Mouse (Mus musculus) MEL (cell line): ENCODE measurements around the gene Fyco1. TPM values are rescaled to one million over a fixed set of nuclear protein-coding genes. Genes with fewer than 3 reads are reported as not detected.

Experiments
- DNase-seq: peaks from one replicate; pipeline ENCODE4 v3.0.0; 2011; ENCODE audit warnings: low read depth, low spot score
- H3K27ac ChIP-seq: 2 replicates; pipeline ENCODE4 v1.5.1; 2012; ENCODE audit warnings: low read depth, mild to moderate bottlenecking, control low read depth, low read length, moderate library complexity; ENCODE audit not compliant: control insufficient read depth
- H3K27me3 ChIP-seq, 2 experiments: fragments of 150-350 bp in 1 of 2; sonication (generic) in 1 of 2; 2 replicates each; pipeline ENCODE4 v1.6.1; 2012; ENCODE audit warnings: low read length in 2 of 2, mild to moderate bottlenecking in 2 of 2, improper control_type of control experiment in 1 of 2, moderate library complexity in 1 of 2; ENCODE audit not compliant: insufficient read depth in 2 of 2, control insufficient read depth in 1 of 2
- H3K36me3 ChIP-seq, 2 experiments: 2 replicates each; pipeline ENCODE4 v1.6.1; 2012 to 2014; ENCODE audit warnings: low read length in 2 of 2, improper control_type of control experiment in 1 of 2, inconsistent platforms in 1 of 2, mild to moderate bottlenecking in 1 of 2; ENCODE audit not compliant: insufficient read depth in 2 of 2, control insufficient read depth in 1 of 2
- H3K4me1 ChIP-seq, 2 experiments: fragments of 150-350 bp in 1 of 2; sonication (generic) in 1 of 2; 2 replicates each; pipeline ENCODE4 v1.6.1; 2012; ENCODE audit warnings: low read length in 2 of 2, improper control_type of control experiment in 1 of 2, mild to moderate bottlenecking in 1 of 2; ENCODE audit not compliant: insufficient read depth in 2 of 2, control insufficient read depth in 1 of 2
- H3K4me3 ChIP-seq, 2 experiments: fragments of 150-350 bp in 1 of 2; sonication (generic) in 1 of 2; 2 replicates each; pipeline ENCODE4 v1.5.1; 2012; ENCODE audit warnings: low read depth in 2 of 2, low read length in 2 of 2, mild to moderate bottlenecking in 2 of 2, moderate library complexity in 2 of 2, control low read depth in 1 of 2, improper control_type of control experiment in 1 of 2; ENCODE audit not compliant: control insufficient read depth in 1 of 2, insufficient read depth in 1 of 2
- H3K79me2 ChIP-seq: 2 replicates; pipeline ENCODE4 v1.6.1; 2012; ENCODE audit warnings: mild to moderate bottlenecking, low read length, moderate library complexity; ENCODE audit not compliant: control insufficient read depth, poor library complexity, insufficient read depth
- H3K9ac ChIP-seq: 2 replicates; pipeline ENCODE4 v1.6.1; 2012; ENCODE audit warnings: low read depth, mild to moderate bottlenecking, control low read depth, low read length, moderate library complexity; ENCODE audit not compliant: control insufficient read depth, poor library complexity, severe bottlenecking
- H3K9me3 ChIP-seq: fragments of 150-350 bp; sonication (generic); replicated peaks from 2 replicates; pipeline ENCODE4 v1.6.1; 2012; ENCODE audit warnings: mild to moderate bottlenecking, low read length, improper control_type of control experiment, moderate library complexity; ENCODE audit not compliant: insufficient read depth
- CHD1 ChIP-seq: IDR thresholded peaks from 2 replicates; pipeline ENCODE4 v1.6.1; 2012; ENCODE audit warnings: low read depth, mild to moderate bottlenecking, inconsistent platforms, low read length, improper control_type of control experiment
- E2F4 ChIP-seq: IDR thresholded peaks from 2 replicates; pipeline ENCODE4 v1.6.1; 2011; ENCODE audit warnings: low read depth, low read length, improper control_type of control experiment, borderline replicate concordance
- EP300 ChIP-seq, 2 experiments: IDR thresholded peaks; 2 replicates each; pipeline ENCODE4 v1.6.1; 2011; ENCODE audit warnings: improper control_type of control experiment in 2 of 2, low read length in 2 of 2, low read depth in 1 of 2, mild to moderate bottlenecking in 1 of 2
- ETS1 ChIP-seq: IDR thresholded peaks from 2 replicates; pipeline ENCODE4 v1.6.1; 2012; ENCODE audit warnings: low read depth, mild to moderate bottlenecking, inconsistent platforms, low read length, improper control_type of control experiment, moderate library complexity
- GABPA ChIP-seq: IDR thresholded peaks from 2 replicates; pipeline ENCODE4 v1.6.1; 2012; ENCODE audit warnings: low read depth, mild to moderate bottlenecking, inconsistent platforms, low read length, improper control_type of control experiment, moderate library complexity
- MAZ ChIP-seq: IDR thresholded peaks from 2 replicates; pipeline ENCODE4 v1.6.1; 2012; ENCODE audit warnings: low read depth, mild to moderate bottlenecking, inconsistent platforms, low read length, improper control_type of control experiment
- POLR2A ChIP-seq, 2 experiments: IDR thresholded peaks; 2 replicates each; pipeline ENCODE4 v1.6.1; 2011 to 2012; ENCODE audit warnings: low read length in 2 of 2, mild to moderate bottlenecking in 2 of 2, control low read depth in 1 of 2, improper control_type of control experiment in 1 of 2, low read depth in 1 of 2, moderate library complexity in 1 of 2; ENCODE audit not compliant: control insufficient read depth in 1 of 2, insufficient read depth in 1 of 2, poor library complexity in 1 of 2
- RAD21 ChIP-seq: IDR thresholded peaks from 2 replicates; pipeline ENCODE4 v1.6.1; 2011; ENCODE audit warnings: mild to moderate bottlenecking, low read depth, low read length, improper control_type of control experiment
- SMC3 ChIP-seq: IDR thresholded peaks from 2 replicates; pipeline ENCODE4 v1.6.1; 2011; ENCODE audit warnings: low read depth, low read length, improper control_type of control experiment
- TBP ChIP-seq: IDR thresholded peaks from 2 replicates; pipeline ENCODE4 v1.8.0; 2011; ENCODE audit warnings: low read depth, low read length, improper control_type of control experiment
- TCF12 ChIP-seq: IDR thresholded peaks from 2 replicates; pipeline ENCODE4 v1.6.1; 2014; ENCODE audit warnings: low read depth, mild to moderate bottlenecking, inconsistent platforms, low read length, improper control_type of control experiment, moderate library complexity
- UBTF ChIP-seq: IDR thresholded peaks from 2 replicates; pipeline ENCODE4 v1.6.1; 2012; ENCODE audit warnings: low read depth, mild to moderate bottlenecking, inconsistent platforms, low read length, improper control_type of control experiment, moderate library complexity, borderline replicate concordance; ENCODE audit not compliant: insufficient read depth
- ZC3H11A ChIP-seq: IDR thresholded peaks from 2 replicates; pipeline ENCODE4 v1.6.1; 2012; ENCODE audit warnings: low read depth, mild to moderate bottlenecking, inconsistent platforms, low read length, improper control_type of control experiment
- polyA plus RNA-seq, 2 experiments: library from polyadenylated mRNA; stranded (reverse) in 1 of 2; unstranded in 1 of 2; fragments of >175 nt in 1 of 2; fragments of >200 nt in 1 of 2; gene quantifications; 2 replicates each; pipeline versions ENCODE4 v1.2.1 to v1.2.4; 2012; ENCODE audit warnings: low replicate concordance in 2 of 2, low read depth in 1 of 2; ENCODE audit not compliant: insufficient read length in 2 of 2, insufficient read depth in 1 of 2, missing spikeins in 1 of 2
- total RNA-seq: library from RNA; depleted of rRNA; stranded (reverse); fragments of 300-350 nt; gene quantifications from 2 replicates; pipeline ENCODE4 v1.2.3, GENCODE M21; 2012

The Fyco1 gene
- total and polyA plus RNA-seq, 3 experiments: 1.2 to 2.7 TPM; not detected in 1

GRCm38 (mm10) chr9:123806267-123806666, 45.4 kb downstream of the Fyco1 start, which contains the start of gene Cxcr6:
Gene Cxcr6, plus strand, starts transcription at chr9:123806475.
- Histone ChIP-seq H3K79me2 (no peaks in the 10 kb centered on the region), H3K4me3 (no peak within 1 kb of the TSS), H3K9me3 (no peaks in the 10 kb centered on the region), H3K9ac (no peak within 1 kb of the TSS), H3K27ac (no peak within 1 kb of the TSS), H3K4me1 (peaks cover 0 to 2% of the 10 kb centered on the region in 2 experiments; a peak in 2 of 4 replicates), H3K27me3 (no peaks in the 10 kb centered on the region), H3K36me3 (peaks cover 2 to 3% of the 10 kb centered on the region in 2 experiments; a peak in 3 of 4 replicates)
- DNase-seq: no peak
- TF ChIP-seq CHD1: no peak
- no peak for TF ChIP-seq SMC3
- no peak for TF ChIP-seq RAD21
- TF ChIP-seq MAZ: no peak
- no peak for TF ChIP-seq ETS1
- no peak for TF ChIP-seq TBP
- TF ChIP-seq UBTF: no peak
- TF ChIP-seq E2F4: no peak
- no peak for TF ChIP-seq TCF12
- no peak for TF ChIP-seq ZC3H11A
- no peak for TF ChIP-seq POLR2A (IDR thresholded peaks at IDR 0.05; ENCODE audit: control insufficient read depth in 1 of 2, insufficient read depth in 1 of 2, low read depth in 1 of 2, low read length in 2 of 2, poor library complexity in 1 of 2)
- TF ChIP-seq, all 39 proteins: peak for 0

DNA sequence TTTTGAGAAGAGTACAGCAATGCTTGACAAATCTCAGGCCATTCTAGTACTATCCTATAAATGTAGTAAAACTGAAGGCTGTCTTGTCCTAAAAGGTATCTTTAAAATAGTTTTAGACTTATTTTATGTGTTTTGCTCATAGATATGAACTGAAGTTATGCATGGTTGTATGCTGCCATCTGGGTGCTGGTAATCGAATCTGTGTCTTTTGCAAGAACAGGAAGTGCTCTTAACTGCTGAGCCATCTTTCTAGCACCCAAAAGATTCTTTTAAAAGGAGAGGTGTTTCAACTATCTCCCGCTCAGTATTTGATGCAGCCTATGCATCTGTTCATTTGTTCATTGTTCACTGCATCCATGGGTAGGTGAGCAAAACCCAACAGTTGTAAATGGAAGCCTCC, 46.5 kb downstream of the Fyco1 start:
- Histone ChIP-seq H3K27ac (no peak overlapping the region), H3K9me3 (no peaks in the 10 kb centered on the region), H3K36me3 (peaks cover 0 to 5% of the 10 kb centered on the region in 2 experiments; a peak in 3 of 4 replicates), H3K27me3 (no peaks in the 10 kb centered on the region), H3K4me3 (no peak overlapping the region)
- no peak for TF ChIP-seq GABPA
- TF ChIP-seq ZC3H11A: no peak
- TF ChIP-seq E2F4: no peak
- no peak for TF ChIP-seq TBP
- no peak for TF ChIP-seq ETS1
- TF ChIP-seq TCF12: no peak
- TF ChIP-seq, all 39 proteins: peak for 0
- DNase-seq: no peak
- no peak overlapping the region for H3K9ac ChIP-seq
- no peaks in the 10 kb centered on the region for H3K79me2 ChIP-seq
- peaks cover 0 to 2% of the 10 kb centered on the region in 2 experiments; a peak in 3 of 4 replicates for H3K4me1 ChIP-seq

DNA sequence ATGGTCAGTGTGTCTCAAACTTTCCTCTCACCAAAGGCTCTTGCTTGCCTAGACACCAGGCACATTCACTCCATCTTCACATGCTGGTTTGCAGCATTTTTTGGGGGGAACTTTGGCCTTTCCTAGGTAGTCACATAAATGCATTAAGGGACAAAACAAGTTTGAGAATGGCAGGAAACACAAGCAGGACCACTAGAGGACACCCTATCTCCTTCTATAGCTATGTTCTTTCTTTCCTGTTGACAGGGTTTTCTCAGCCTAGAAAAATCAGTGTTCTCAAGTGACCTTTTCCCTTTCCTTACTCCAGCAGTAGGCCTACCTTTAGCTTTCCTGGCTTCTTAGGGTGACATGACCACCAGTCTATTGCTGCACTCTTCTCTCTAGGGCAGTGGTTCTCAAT, 48.8 kb downstream of the Fyco1 start:
- Histone ChIP-seq H3K36me3 (peaks cover 1 to 4% of the 10 kb centered on the region in 2 experiments; a peak in 2 of 4 replicates), H3K27me3 (no peaks in the 10 kb centered on the region), H3K9me3 (no peaks in the 10 kb centered on the region), H3K4me1 (peaks cover 0 to 5% of the 10 kb centered on the region in 2 experiments; a peak in 3 of 4 replicates), H3K27ac (no peak overlapping the region), H3K4me3 (no peak overlapping the region), H3K9ac (no peak overlapping the region), H3K79me2 (no peaks in the 10 kb centered on the region)
- no peak for DNase-seq
- TF ChIP-seq CHD1 (no peak), RAD21 (peak; percentile 1), E2F4 (no peak), EP300 (IDR thresholded peaks at IDR 0.05; ENCODE audit: low read depth in 1 of 2, low read length in 2 of 2) (no peak)
